Mouse (Mus musculus): ENCODE measurements at regions not wholly inside any gene's neighbourhood (a gene's known extent, or its start where the extent isn't known, plus 50 kb on each side); places are given as distances from the start of the nearest gene placed in this dataset.

DNA sequence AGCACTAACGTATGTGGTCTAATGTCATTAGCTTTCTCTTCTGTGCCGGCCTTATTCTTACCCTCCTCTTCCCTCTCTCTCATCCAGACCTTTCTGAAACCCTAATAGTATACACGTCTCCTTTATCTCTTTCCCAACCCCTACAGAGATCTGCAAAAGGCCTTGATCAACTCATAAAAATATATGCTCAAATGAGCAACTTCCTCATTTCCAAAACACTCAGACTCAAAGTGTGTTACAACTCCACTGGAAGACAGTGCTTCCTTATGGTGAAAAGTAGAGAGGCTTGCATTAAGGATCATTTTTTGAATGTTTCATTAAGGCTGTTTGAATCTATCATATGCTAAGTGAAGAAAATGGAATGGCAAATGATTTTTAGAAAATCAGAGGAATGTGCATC, 1060.1 kb upstream of the Slc10a2 start:
- TF ChIP-seq POLR2A (IDR thresholded peaks at IDR 0.05; ENCODE audit: insufficient read length, low read depth) (no peak), MYOG (IDR thresholded peaks at IDR 0.05; ENCODE audit: control insufficient read depth in 1 of 3, insufficient read depth in 1 of 3, insufficient read length in 2 of 3, low read depth in 2 of 3) (no peak), USF1 (IDR thresholded peaks at IDR 0.05; ENCODE audit: low read depth) (no peak), TCF12 (IDR thresholded peaks at IDR 0.05; ENCODE audit: insufficient read depth, poor library complexity, severe bottlenecking) (no peak), MYOD1 (IDR thresholded peaks at IDR 0.05; ENCODE audit: control insufficient read depth in 1 of 3, insufficient read length in 2 of 3, low read depth in 2 of 3) (no peak), POLR2AphosphoS2 (IDR thresholded peaks at IDR 0.05; ENCODE audit: insufficient read length, low read depth) (no peak)

All from myocyte (in vitro differentiated cells).